Mouse (Mus musculus) thymus, adult 2 months (tissue): ENCODE measurements around the gene Usp54.

Experiments used
- CTCF ChIP-seq: fragments of 200-500 bp; IDR thresholded peaks from 2 replicates; pipeline ENCODE4 v1.5.1; 2012; ENCODE audit warnings: mild to moderate bottlenecking, control low read depth, low read length, moderate library complexity, borderline replicate concordance; ENCODE audit not compliant: control insufficient read depth, poor library complexity, insufficient read depth; ENCODE audit errors: extremely low read depth
- POLR2A ChIP-seq: fragments of 200-500 bp; IDR thresholded peaks from 2 replicates; pipeline ENCODE4 v1.6.1; 2012; ENCODE audit warnings: mild to moderate bottlenecking, low read length, control low read depth, moderate library complexity; ENCODE audit not compliant: control insufficient read depth, poor library complexity, insufficient read depth; ENCODE audit errors: extremely low read depth

GRCm38 (mm10) chr14:20651722-20652256 is 10.9 kb upstream of the Usp54 start:
- no peak for TF ChIP-seq POLR2A
- TF ChIP-seq CTCF, result no peak
